Comparison of ENCODE assay signal across 9 mouse cellular contexts in the genomic region with DNA sequence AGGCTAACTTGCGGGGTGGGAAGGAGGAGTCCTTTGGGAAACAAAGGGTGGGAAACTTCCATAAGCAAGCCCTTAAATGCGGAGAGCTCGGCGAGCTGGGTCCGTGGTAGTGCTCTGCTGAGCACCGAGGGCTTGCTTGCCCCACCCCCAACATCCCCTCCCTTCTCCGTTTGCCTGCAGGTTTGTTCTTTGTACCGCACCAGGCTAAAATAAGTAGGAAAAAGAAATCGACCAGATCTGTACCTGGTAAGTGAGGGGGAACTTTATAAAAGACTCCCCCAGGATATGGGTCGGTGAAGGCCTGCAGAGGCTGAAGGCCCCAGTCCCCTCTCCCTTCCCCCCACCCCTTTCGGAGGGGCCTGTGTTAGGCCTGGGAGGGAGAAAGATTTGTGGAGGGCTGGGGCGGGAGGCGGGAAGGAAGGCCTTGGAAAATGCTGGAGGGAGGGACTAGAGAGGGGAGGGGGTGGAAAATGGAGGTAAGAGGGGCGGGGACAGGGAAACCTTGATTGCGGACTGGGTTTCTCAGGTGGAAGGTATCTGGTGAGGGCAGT. TPM values are rescaled to one million over a fixed set of nuclear protein-coding genes. Genes with fewer than 3 reads are reported as not detected.
DNase-seq lines count a peak whose midpoint lies in the region; ATAC-seq and TF ChIP-seq lines count a peak whose summit lies in the region.
"Had no signal": no experiment of that assay in that cellular context is flagged by ENCODE, and none has a peak within 500 bp of the region (broad histone marks: within the 10 kb centered on the region; RNA-seq: fewer than 3 reads in every experiment).

No protein-coding gene starts in this region.

- H3K9ac ChIP-seq in hindbrain, embryonic 16.5 days (ENCODE audit: low read depth, low read length) = peak overlapping the region; percentile 69
- H3K9ac ChIP-seq in liver, embryonic 12.5 days = peak overlapping the region; percentile 71

- no peak overlapping the region for H3ac ChIP-seq in myocyte (ENCODE audit: control insufficient read depth, insufficient read length)

- 18% methylated on average over 15 of the region's 15 CpGs for WGBS in forebrain, embryonic 10.5 days
- WGBS in hindbrain, embryonic 16.5 days = 18% methylated on average over 15 of the region's 15 CpGs
- 22% methylated on average over 12 of the region's 15 CpGs for WGBS in liver, embryonic 12.5 days (ENCODE audit: insufficient replicate concordance)

- peaks cover 16% of the 10 kb centered on the region for H3K36me3 ChIP-seq in forebrain, embryonic 10.5 days (replicated peaks)
- H3K36me3 ChIP-seq in hindbrain, embryonic 16.5 days (ENCODE audit: control insufficient read depth, insufficient read depth, low read length) = no peaks in the 10 kb centered on the region
- peaks cover 11% of the 10 kb centered on the region; the same call in 1 of the 2 replicates for H3K36me3 ChIP-seq in liver, embryonic 12.5 days
- peaks cover 5% of the 10 kb centered on the region for H3K36me3 ChIP-seq in myocyte (ENCODE audit: control insufficient read depth, insufficient read depth)

- peaks cover 46% of the 10 kb centered on the region for H3K27me3 ChIP-seq in forebrain, embryonic 10.5 days (ENCODE audit: poor library complexity, severe bottlenecking)
- no peaks in the 10 kb centered on the region for H3K27me3 ChIP-seq in hindbrain, embryonic 16.5 days (replicated peaks; ENCODE audit: control insufficient read depth, insufficient read depth, low read length)
- H3K27me3 ChIP-seq in liver, embryonic 12.5 days (replicated peaks) = no peaks in the 10 kb centered on the region
- no peaks in the 10 kb centered on the region for H3K27me3 ChIP-seq in myocyte (ENCODE audit: control insufficient read depth, insufficient read depth, insufficient read length)

- H3K4me2 ChIP-seq in hindbrain, embryonic 16.5 days (ENCODE audit: low read length) = peak overlapping the region; percentile 50
- H3K4me2 ChIP-seq in liver, embryonic 12.5 days = peak overlapping the region; percentile 78
- peak overlapping the region; percentile 52 for H3K4me2 ChIP-seq in myocyte (ENCODE audit: low read depth)

- H3K9me3 ChIP-seq in forebrain, embryonic 10.5 days = no peaks in the 10 kb centered on the region
- H3K9me3 ChIP-seq in hindbrain, embryonic 16.5 days (ENCODE audit: control insufficient read depth, low read length) = no peaks in the 10 kb centered on the region
- no peaks in the 10 kb centered on the region for H3K9me3 ChIP-seq in liver, embryonic 12.5 days (replicated peaks)

- peaks cover 7% of the 10 kb centered on the region for H3K4me1 ChIP-seq in forebrain, embryonic 10.5 days
- no peaks in the 10 kb centered on the region for H3K4me1 ChIP-seq in hindbrain, embryonic 16.5 days (ENCODE audit: control insufficient read depth, insufficient read depth, low read depth, low read length)
- H3K4me1 ChIP-seq in liver, embryonic 12.5 days = peaks cover 6% of the 10 kb centered on the region

- peak in 1 of 2 experiments; percentile 13 for DNase-seq in layer of hippocampus, adult 2 months (ENCODE audit: low spot score in 2 of 2)
- no peak for DNase-seq in layer of hippocampus, adult 9-11 months
- peak; percentile 62 for DNase-seq in brain, adult 2 months (ENCODE audit: low read depth, low spot score)
- peak; percentile 23 for DNase-seq in forebrain, embryonic 10.5 days (ENCODE audit: extremely low spot score, low spot score)
- DNase-seq in frontal cortex, adult 2 months (ENCODE audit: extremely low spot score in 1 of 2, low spot score in 1 of 2) = no peak

- no peak for TF ChIP-seq CTCF in layer of hippocampus, adult 2 months (conservative IDR thresholded peaks at IDR 0.05)

- peak overlapping the region; percentile 67 for H3K4me3 ChIP-seq in layer of hippocampus, adult 2 months
- peak overlapping the region; percentile 62 for H3K4me3 ChIP-seq in forebrain, embryonic 10.5 days
- H3K4me3 ChIP-seq in hindbrain, embryonic 16.5 days (ENCODE audit: low read length) = peak overlapping the region; percentile 59
- H3K4me3 ChIP-seq in liver, embryonic 12.5 days = peak overlapping the region; percentile 66
- peak overlapping the region; percentile 74 for H3K4me3 ChIP-seq in myocyte

- TF ChIP-seq POLR2A in myocyte (IDR thresholded peaks at IDR 0.05; ENCODE audit: insufficient read length, low read depth) = no peak

- peaks cover 7% of the 10 kb centered on the region for H3K79me2 ChIP-seq in myocyte (ENCODE audit: control insufficient read depth, insufficient read depth)

- H3K27ac ChIP-seq in layer of hippocampus, adult 2 months = peak overlapping the region; percentile 85
- peak overlapping the region; percentile 89 for H3K27ac ChIP-seq in forebrain, embryonic 10.5 days
- H3K27ac ChIP-seq in hindbrain, embryonic 16.5 days (ENCODE audit: low read depth, low read length) = peak overlapping the region; percentile 79
- peak overlapping the region; percentile 67 for H3K27ac ChIP-seq in liver, embryonic 12.5 days

- peak; percentile 87 for ATAC-seq in hindbrain, embryonic 16.5 days
- ATAC-seq in liver, embryonic 12.5 days = peak; percentile 62

TF ChIP-seq in myocyte, 11 proteins besides CTCF, POLR2A, EP300 and RAD21:
- no peak for TF ChIP-seq MYOD1 (IDR thresholded peaks at IDR 0.05; ENCODE audit: control insufficient read depth in 1 of 3, insufficient read length in 2 of 3, low read depth in 2 of 3)
- TF ChIP-seq CEBPB (IDR thresholded peaks at IDR 0.05; ENCODE audit: insufficient read depth, poor library complexity, severe bottlenecking) = no peak
- TF ChIP-seq POLR2AphosphoS2 (IDR thresholded peaks at IDR 0.05; ENCODE audit: insufficient read length, low read depth) = no peak
- TF ChIP-seq TCF12 (IDR thresholded peaks at IDR 0.05; ENCODE audit: insufficient read depth, poor library complexity, severe bottlenecking) = no peak
- no peak for TF ChIP-seq USF1 (IDR thresholded peaks at IDR 0.05; ENCODE audit: low read depth)
- no peak for TF ChIP-seq MYOG (IDR thresholded peaks at IDR 0.05; ENCODE audit: control insufficient read depth in 1 of 3, insufficient read depth in 1 of 3, insufficient read length in 2 of 3, low read depth in 2 of 3)
- no peak for TF ChIP-seq TCF3 (IDR thresholded peaks at IDR 0.05; ENCODE audit: insufficient read length, low read depth)
- TF ChIP-seq SRF (IDR thresholded peaks at IDR 0.05; ENCODE audit: control insufficient read depth, insufficient read length, low read depth) = no peak
- TF ChIP-seq REST (IDR thresholded peaks at IDR 0.05; ENCODE audit: insufficient read depth, insufficient read length) = no peak
- no peak for TF ChIP-seq MAX (IDR thresholded peaks at IDR 0.05; ENCODE audit: low read depth)
- no peak for TF ChIP-seq E2F4 (IDR thresholded peaks at IDR 0.05; ENCODE audit: insufficient read depth)

RNA-seq across cellular contexts. Expression of a gene that starts 0.7 kb away (rescaled TPM):
- total RNA-seq in layer of hippocampus, adult 2 months (2021) = 10 to 100 TPM; 89.7 to 92.3 TPM
- polyA plus RNA-seq in forebrain, embryonic 10.5 days (2016; fragmentation: Nextera tagmentation; extraction: Ambion mirVana) = 360 and 363 TPM in 2 replicates
- 226 and 232 TPM in 2 replicates for polyA plus RNA-seq in hindbrain, embryonic 16.5 days (2015; fragmentation: Nextera tagmentation; extraction: Ambion mirVana)
- polyA plus RNA-seq in liver, embryonic 12.5 days (2016; fragmentation: Nextera tagmentation; extraction: Ambion mirVana) = 223 and 224 TPM in 2 replicates
- polyA plus RNA-seq in myocyte (2012; fragmentation: generic; extraction: Trizol) = 98.5 TPM
- polyA plus RNA-seq in frontal cortex, adult 2 months (2012; rRNA removed) = 140 and 143 TPM in 2 replicates

RNA-seq across cellular contexts. Expression of a gene that starts 24.5 kb away (rescaled TPM):
- total RNA-seq in layer of hippocampus, adult 2 months (2021) = 100 to 1,000 TPM; 301 to 311 TPM
- 666 and 672 TPM in 2 replicates for polyA plus RNA-seq in forebrain, embryonic 10.5 days (2016; fragmentation: Nextera tagmentation; extraction: Ambion mirVana)
- 710 and 810 TPM in 2 replicates for polyA plus RNA-seq in hindbrain, embryonic 16.5 days (2015; fragmentation: Nextera tagmentation; extraction: Ambion mirVana)
- polyA plus RNA-seq in liver, embryonic 12.5 days (2016; fragmentation: Nextera tagmentation; extraction: Ambion mirVana) = 273 and 279 TPM in 2 replicates
- polyA plus RNA-seq in myocyte (2012; fragmentation: generic; extraction: Trizol) = 197 TPM
- polyA plus RNA-seq in frontal cortex, adult 2 months (2012; rRNA removed) = 584 and 646 TPM in 2 replicates

RNA-seq across cellular contexts. Expression of a gene that starts 30.3 kb away (rescaled TPM):
- 10 to 100 TPM; 75.0 to 76.6 TPM for total RNA-seq in layer of hippocampus, adult 2 months (2021)
- 186 and 192 TPM in 2 replicates for polyA plus RNA-seq in forebrain, embryonic 10.5 days (2016; fragmentation: Nextera tagmentation; extraction: Ambion mirVana)
- polyA plus RNA-seq in hindbrain, embryonic 16.5 days (2015; fragmentation: Nextera tagmentation; extraction: Ambion mirVana) = 273 and 301 TPM in 2 replicates
- 147 and 153 TPM in 2 replicates for polyA plus RNA-seq in liver, embryonic 12.5 days (2016; fragmentation: Nextera tagmentation; extraction: Ambion mirVana)
- 12.6 TPM for polyA plus RNA-seq in myocyte (2012; fragmentation: generic; extraction: Trizol)
- polyA plus RNA-seq in frontal cortex, adult 2 months (2012; rRNA removed) = 132 and 148 TPM in 2 replicates

RNA-seq across cellular contexts. Expression of a gene that starts 31.0 kb away (rescaled TPM):
- 1 to 10 TPM; 2.1 to 2.4 TPM for total RNA-seq in layer of hippocampus, adult 2 months (2021)
- 0.59 and 1.1 TPM in 2 replicates for polyA plus RNA-seq in forebrain, embryonic 10.5 days (2016; fragmentation: Nextera tagmentation; extraction: Ambion mirVana)
- 2.9 and 14.2 TPM in 2 replicates for polyA plus RNA-seq in hindbrain, embryonic 16.5 days (2015; fragmentation: Nextera tagmentation; extraction: Ambion mirVana)
- polyA plus RNA-seq in liver, embryonic 12.5 days (2016; fragmentation: Nextera tagmentation; extraction: Ambion mirVana) = 0.98 and 1.4 TPM in 2 replicates
- polyA plus RNA-seq in myocyte (2012; fragmentation: generic; extraction: Trizol) = 15.4 TPM
- polyA plus RNA-seq in frontal cortex, adult 2 months (2012; rRNA removed) = 1.3 and 1.4 TPM in 2 replicates
- total RNA-seq: adrenal gland, adult 18-20 months had no signal

RNA-seq across cellular contexts. Expression of a gene that starts 41.9 kb away (rescaled TPM):
- 100 to 1,000 TPM; 105 to 150 TPM for total RNA-seq in layer of hippocampus, adult 2 months (2021)
- 3.9 and 5.3 TPM in 2 replicates for polyA plus RNA-seq in forebrain, embryonic 10.5 days (2016; fragmentation: Nextera tagmentation; extraction: Ambion mirVana)
- polyA plus RNA-seq in hindbrain, embryonic 16.5 days (2015; fragmentation: Nextera tagmentation; extraction: Ambion mirVana) = 37.8 and 39.5 TPM in 2 replicates
- 5.2 and 5.8 TPM in 2 replicates for polyA plus RNA-seq in liver, embryonic 12.5 days (2016; fragmentation: Nextera tagmentation; extraction: Ambion mirVana)
- polyA plus RNA-seq in myocyte (2012; fragmentation: generic; extraction: Trizol) = 17.5 TPM
- 197 and 224 TPM in 2 replicates for polyA plus RNA-seq in frontal cortex, adult 2 months (2012; rRNA removed)

Comparison
In these comparisons a context has a peak if more than half of its experiments do, and no peak if none do; other contexts are left out.
1. DNase-seq: peak in brain, adult 2 months (single experiment) and forebrain, embryonic 10.5 days (single experiment); none in layer of hippocampus, adult 9-11 months (single experiment) and frontal cortex, adult 2 months (0 of 2).
2. Peak in every context shown above with its lines, with median percentiles within 50 percentile points of each other: H3K27ac ChIP-seq, H3K4me3 ChIP-seq and H3K4me2 ChIP-seq.